ENCODE assay signal across 14 mouse cellular contexts in the genomic region with DNA sequence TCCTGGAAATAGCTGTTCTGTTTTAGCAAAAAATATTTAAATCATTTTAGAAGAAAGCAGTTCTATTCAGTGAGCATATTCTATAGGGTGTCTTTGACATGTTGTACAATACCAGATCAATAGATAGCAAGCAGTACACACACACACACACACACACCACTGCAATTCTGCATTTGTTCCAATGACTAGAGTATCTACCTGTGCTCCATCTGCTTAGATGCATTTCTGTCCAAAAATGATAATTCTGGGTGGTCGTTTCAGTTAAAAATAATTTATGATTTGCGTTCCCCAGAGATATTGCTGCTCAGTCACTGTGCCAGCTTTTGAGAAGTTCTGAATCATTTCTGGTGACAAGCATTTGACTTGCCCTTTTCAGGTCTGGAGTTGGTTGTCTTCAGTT.
"Had no signal": no experiment of that assay in that cellular context is flagged by ENCODE, and none has a peak within 500 bp of the region (broad histone marks: within the 10 kb centered on the region; RNA-seq: fewer than 3 reads in every experiment).

No protein-coding gene starts in this region.

- ATAC-seq: lung, postnatal 0 days; midbrain, embryonic 13.5 days had no signal

- H3K4me2 ChIP-seq: kidney, embryonic 15.5 days; limb, embryonic 13.5 days; liver, embryonic 15.5 days; midbrain, embryonic 13.5 days; neural tube, embryonic 12.5 days; stomach, embryonic 15.5 days had no signal

- H3K27ac ChIP-seq: kidney, embryonic 15.5 days; limb, embryonic 13.5 days; liver, embryonic 15.5 days; midbrain, embryonic 13.5 days; neural tube, embryonic 12.5 days; stomach, embryonic 15.5 days had no signal

- H3K27me3 ChIP-seq: kidney, embryonic 15.5 days; limb, embryonic 13.5 days; liver, embryonic 15.5 days; midbrain, embryonic 13.5 days; neural tube, embryonic 12.5 days; stomach, embryonic 15.5 days had no signal

- H3K4me3 ChIP-seq: kidney, embryonic 15.5 days; limb, embryonic 13.5 days; liver, embryonic 15.5 days; midbrain, embryonic 13.5 days; neural tube, embryonic 12.5 days; stomach, embryonic 15.5 days had no signal

- H3K9me3 ChIP-seq: kidney, embryonic 15.5 days; limb, embryonic 13.5 days; liver, embryonic 15.5 days; midbrain, embryonic 13.5 days; neural tube, embryonic 12.5 days; stomach, embryonic 15.5 days had no signal

- H3K4me1 ChIP-seq: kidney, embryonic 15.5 days; limb, embryonic 13.5 days; liver, embryonic 15.5 days; midbrain, embryonic 13.5 days; neural tube, embryonic 12.5 days; stomach, embryonic 15.5 days had no signal

- DNase-seq: kidney, postnatal 14 days; layer of hippocampus, postnatal 36 days; lung, adult 2 months; lung, postnatal 36 days; right cerebral cortex, postnatal 4 days; thymus, adult 2 months; thymus, postnatal 25 days had no signal

- H3K36me3 ChIP-seq: kidney, embryonic 15.5 days; limb, embryonic 13.5 days; liver, embryonic 15.5 days; midbrain, embryonic 13.5 days; neural tube, embryonic 12.5 days; stomach, embryonic 15.5 days had no signal

- H3K9ac ChIP-seq: kidney, embryonic 15.5 days; limb, embryonic 13.5 days; liver, embryonic 15.5 days; midbrain, embryonic 13.5 days; neural tube, embryonic 12.5 days; stomach, embryonic 15.5 days had no signal
